Mouse (Mus musculus) testis, postnatal 14 days (tissue): ENCODE data around the gene Wfdc6b.
"Not testable (repeated sequence)": the region's sequence is repeated elsewhere in the genome, so short reads cannot be mapped to it uniquely, and the experiment has no call there.

Experiments used
- DNase-seq: peaks from one replicate; pipeline ENCODE4 v3.0.0; 2021; ENCODE audit warnings: low spot score

Gene Wfdc6b

GRCm38 (mm10) chr2:164613471-164613870 lies at the start of gene Wfdc6b, which contains the start of gene Wfdc8:
Gene Wfdc6b, plus strand, starts transcription at chr2:164613522.
Gene Wfdc8, minus strand, starts transcription at chr2:164613626.
- peak; percentile 83 for DNase-seq

- DNase-seq: no peak
Measured at GRCm38 (mm10) chr2:164564346-164564745, 49.0 kb upstream of the Wfdc6b start.

- DNase-seq: no peak
Measured at GRCm38 (mm10) chr2:164566997-164567396, 46.3 kb upstream of the Wfdc6b start.

DNA sequence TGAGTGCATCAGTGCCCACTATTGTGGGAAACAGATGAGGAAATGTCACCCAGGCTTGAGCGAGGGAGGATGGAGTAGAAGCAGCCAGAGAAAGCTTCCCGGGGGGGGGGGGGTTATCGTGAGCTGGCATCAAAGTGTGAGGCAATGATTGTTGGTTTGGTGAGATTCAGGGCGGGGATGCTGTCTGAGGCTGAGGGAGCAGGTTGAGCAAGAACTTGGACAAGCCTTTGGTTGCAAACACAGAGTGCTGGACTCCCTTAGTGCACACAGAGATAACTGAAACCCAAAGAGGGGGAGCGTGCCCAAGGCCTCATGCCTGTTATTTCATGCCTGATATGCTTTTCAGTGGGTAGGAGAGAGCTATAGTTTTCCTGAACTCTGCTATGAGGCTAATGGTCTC lies 45.9 kb upstream of the Wfdc6b start:
- DNase-seq: no peak

GRCm38 (mm10) chr2:164573359-164573758 lies 40.0 kb upstream of the Wfdc6b start, which contains the start of gene Spint3:
Gene Spint3, minus strand, starts transcription at chr2:164573459.
- not testable (repeated sequence) for DNase-seq

- peak; percentile 66 for DNase-seq
Measured at GRCm38 (mm10) chr2:164585025-164585725, 28.1 kb upstream of the Wfdc6b start, which contains the start of gene Wfdc6a. Gene Wfdc6a, minus strand, starts transcription at chr2:164585447.

DNA sequence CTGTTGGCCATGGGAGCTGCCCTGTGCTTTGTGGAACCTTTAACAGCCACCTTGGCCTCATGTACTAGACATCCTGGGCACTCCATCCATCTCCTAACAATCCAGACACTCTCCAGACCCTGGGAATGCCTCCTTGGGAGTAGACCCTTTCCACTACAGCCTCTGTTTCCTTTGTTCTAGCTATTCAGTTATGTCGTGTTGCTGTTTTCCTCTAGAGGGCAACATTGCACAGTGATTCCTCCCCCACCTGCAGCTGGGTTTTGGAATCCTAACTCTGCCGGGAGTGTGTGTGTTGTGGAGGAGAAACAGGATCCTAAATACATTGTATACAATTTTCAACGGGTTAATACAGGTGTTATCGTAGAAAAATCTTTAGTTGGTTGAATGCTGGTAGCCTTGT lies 21.3 kb upstream of the Wfdc6b start:
- peak; percentile 64 for DNase-seq

DNA sequence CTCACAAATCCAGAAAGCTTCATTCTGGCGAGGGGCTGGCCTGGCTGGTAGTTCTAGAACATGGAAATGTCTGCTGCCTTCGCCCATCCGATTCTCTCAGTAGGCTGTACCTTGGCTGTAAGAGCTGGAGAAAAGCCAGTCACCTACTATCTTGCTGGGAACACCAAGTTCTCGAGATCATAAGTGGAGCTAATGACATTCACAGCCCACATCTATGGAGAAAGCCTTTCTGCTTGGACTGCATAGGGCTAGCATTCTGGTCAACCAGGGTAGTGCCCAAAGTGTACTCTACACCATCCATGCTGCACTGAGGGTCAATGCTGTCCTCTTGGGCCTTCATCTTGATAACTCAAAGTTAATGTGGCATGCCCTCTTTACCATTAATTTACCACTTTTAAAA lies 19.8 kb upstream of the Wfdc6b start, which contains the start of gene Eppin:
TSS of gene Eppin (minus strand) at position 101 of the 400 bp plus-strand sequence.
- DNase-seq: peak; percentile 74

DNA sequence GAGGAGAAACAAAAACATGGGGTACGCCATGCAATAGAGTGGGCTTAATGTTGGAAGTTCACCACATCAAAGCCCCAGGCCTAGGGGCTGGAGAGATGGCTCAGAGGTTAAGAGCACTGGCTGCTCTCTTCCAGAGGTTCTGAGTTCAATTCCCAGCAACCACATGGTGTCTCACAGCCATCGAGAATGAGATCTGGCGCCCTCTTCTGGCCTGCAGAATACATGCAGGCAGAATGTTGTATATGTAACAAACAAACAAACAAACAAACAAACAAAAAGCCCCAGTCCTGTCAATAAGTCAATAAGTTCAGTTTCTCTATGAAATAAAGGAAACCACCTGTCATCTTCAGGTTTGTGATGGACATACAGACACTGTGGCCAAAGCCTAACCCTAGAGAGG lies 13.1 kb upstream of the Wfdc6b start:
- no peak for DNase-seq

- DNase-seq: no peak
Measured at GRCm38 (mm10) chr2:164603482-164603881, 9.8 kb upstream of the Wfdc6b start.

GRCm38 (mm10) chr2:164604411-164604810 lies 8.9 kb upstream of the Wfdc6b start:
- DNase-seq: no peak

DNA sequence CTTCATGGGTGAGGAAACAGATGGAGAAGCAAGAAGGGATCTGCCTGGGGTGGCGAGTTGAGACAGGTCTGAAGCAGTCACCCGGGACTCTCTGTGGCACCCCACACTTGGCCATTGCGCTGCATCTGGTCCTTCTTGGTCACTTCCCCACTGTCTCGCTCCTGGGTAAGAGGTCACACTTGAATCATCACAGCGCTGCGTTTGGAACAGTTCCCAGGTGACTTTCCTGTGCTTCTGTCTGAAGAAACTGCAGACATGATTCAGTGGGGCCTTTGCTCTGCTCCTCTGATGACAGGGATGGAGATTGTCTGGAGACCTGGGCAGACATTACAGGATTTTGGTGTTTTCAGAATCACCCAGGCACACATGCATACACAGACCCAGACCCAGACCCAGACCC lies 4.5 kb upstream of the Wfdc6b start:
- DNase-seq: no peak

- DNase-seq: no peak
Measured at GRCm38 (mm10) chr2:164615386-164615785, 2.1 kb downstream of the Wfdc6b start.

DNA sequence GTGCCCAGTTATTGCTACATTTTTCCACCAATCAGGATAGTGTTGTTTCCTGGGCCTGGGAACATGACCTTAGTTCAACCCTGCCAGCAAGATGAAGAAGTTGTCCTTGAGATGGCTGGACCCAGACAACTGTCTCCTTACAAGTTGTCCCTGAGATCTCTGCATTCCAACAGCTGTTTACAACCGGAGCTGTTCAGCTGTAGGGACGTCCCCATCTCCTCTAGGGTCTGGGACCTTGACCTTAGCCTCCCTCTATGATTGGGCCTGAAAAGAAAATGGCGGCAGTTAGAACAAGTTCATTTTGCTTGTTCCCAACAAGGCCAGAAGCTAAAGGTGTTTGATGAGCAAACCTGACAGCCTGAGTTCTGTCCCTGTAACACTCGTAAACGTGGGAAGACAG lies 5.7 kb downstream of the Wfdc6b start:
- peak; percentile 47 for DNase-seq

GRCm38 (mm10) chr2:164621775-164622174 lies 8.5 kb downstream of the Wfdc6b start:
- no peak for DNase-seq

DNA sequence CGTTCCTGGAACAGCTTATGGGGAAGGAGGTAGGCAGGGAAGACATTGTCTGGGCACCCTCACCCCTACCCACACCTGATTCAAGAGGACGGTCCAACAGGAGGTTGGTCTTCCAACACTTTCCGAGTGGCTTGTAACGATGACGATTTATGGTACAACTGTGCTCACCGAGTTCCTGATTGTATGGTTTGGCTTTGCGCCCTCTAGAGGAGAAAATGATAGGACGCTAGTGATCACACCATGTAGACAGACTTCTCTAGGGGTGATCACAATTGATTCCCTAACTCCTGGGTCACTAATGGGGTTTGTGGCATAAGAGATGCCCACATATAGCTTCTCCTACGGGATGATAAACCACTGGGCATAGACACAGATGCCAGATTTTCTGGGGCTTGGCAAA lies 21.9 kb downstream of the Wfdc6b start:
- DNase-seq: no peak

DNA sequence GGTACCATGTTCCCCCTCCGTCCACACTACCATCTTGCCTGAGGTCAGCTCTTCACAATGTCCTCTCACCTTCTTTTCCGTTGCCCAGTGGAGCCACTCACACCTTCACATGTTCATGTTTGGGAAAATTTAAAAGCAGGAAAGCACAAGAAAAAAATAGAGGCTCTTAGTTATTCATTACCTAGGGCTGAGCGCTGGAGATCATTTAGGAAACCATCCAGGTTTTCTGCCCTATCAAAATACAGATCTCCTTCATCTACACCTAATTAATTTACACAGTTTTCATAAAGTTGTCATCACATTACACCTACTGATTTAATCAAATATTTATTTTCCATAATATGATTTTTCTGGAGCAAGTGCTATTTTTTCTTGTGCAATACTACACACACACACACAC lies 25.4 kb downstream of the Wfdc6b start, which contains the start of gene Wfdc16:
TSS of gene Wfdc16 (minus strand) at position 101 of the 400 bp plus-strand sequence.
- no peak for DNase-seq

DNA sequence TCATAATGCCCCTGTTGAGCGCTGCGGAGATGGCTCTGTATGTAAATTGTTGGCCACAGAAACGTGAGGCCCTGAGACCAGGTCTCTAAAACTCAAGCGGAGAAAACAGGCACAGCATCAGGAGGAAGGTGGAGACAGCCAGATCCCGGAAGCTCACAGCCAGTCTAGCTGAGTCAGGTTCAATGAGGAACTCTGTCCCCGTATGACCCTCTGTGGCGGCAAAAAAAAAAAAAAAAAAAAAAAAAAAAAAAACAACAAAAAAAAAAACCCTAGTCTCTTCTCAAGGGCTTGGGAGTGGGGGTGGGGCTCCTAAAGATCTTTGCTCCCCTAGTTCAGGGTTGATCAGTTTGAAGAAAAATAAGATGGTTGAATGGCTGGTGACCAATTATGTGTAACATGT lies 27.8 kb downstream of the Wfdc6b start:
- DNase-seq: no peak

- DNase-seq: no peak
Measured at GRCm38 (mm10) chr2:164641881-164642673, 28.8 kb downstream of the Wfdc6b start.

- DNase-seq: peak; percentile 72
Measured at GRCm38 (mm10) chr2:164655858-164656257, 42.5 kb downstream of the Wfdc6b start, which contains the start of gene Wfdc10. Gene Wfdc10, plus strand, starts transcription at chr2:164656046.

DNA sequence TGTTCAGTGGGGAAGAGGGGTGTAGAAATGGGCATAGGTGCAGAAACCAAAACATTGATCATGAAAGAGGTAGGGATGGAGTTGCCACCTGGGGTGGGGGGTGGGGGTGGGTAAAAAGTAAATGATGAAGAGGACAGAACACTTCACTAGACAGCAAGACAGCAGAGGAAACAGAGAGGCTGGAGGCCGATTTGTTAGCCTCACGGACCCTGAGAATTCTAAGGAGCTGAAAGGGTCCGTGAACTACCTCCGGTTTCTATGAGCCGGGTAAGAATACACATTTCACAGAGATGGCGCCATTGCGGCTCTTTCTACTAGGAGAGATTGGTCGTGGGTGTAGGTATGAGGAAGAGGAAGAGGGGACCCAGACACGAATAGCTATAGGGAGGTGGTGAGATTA lies 43.2 kb downstream of the Wfdc6b start, which contains the start of gene Wfdc9:
TSS of gene Wfdc9 (minus strand) at position 101 of the 400 bp plus-strand sequence.
- no peak for DNase-seq

DNA sequence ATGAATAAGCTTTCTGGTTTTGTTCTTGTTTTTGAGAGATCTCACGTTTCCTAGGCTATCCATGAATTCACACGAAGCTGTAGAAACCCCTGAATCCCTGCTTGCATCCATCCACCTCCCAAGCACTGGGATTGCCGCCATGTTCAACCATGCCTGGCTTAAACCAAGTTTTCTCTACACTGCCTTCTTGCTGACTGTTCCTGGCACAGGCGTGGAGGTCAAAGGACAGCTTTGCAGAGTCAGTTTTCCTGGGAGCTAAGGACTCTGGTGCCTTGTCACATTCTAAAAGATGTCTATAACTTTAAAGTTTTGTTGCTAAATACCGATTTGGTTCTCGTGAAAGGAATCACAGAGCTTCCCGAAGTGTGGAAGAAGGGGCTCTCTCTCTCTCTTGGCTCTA lies 51.5 kb downstream of the Wfdc6b start:
- DNase-seq: no peak
